Mouse (Mus musculus) NIH3T3 (cell line): ENCODE results near the gene Sept9.

ENCODE experiments used
- DNase-seq: peaks from one replicate; pipeline ENCODE4 v3.0.0-alpha.2; 2012; ENCODE audit warnings: low read depth

Sept9 gene

DNA sequence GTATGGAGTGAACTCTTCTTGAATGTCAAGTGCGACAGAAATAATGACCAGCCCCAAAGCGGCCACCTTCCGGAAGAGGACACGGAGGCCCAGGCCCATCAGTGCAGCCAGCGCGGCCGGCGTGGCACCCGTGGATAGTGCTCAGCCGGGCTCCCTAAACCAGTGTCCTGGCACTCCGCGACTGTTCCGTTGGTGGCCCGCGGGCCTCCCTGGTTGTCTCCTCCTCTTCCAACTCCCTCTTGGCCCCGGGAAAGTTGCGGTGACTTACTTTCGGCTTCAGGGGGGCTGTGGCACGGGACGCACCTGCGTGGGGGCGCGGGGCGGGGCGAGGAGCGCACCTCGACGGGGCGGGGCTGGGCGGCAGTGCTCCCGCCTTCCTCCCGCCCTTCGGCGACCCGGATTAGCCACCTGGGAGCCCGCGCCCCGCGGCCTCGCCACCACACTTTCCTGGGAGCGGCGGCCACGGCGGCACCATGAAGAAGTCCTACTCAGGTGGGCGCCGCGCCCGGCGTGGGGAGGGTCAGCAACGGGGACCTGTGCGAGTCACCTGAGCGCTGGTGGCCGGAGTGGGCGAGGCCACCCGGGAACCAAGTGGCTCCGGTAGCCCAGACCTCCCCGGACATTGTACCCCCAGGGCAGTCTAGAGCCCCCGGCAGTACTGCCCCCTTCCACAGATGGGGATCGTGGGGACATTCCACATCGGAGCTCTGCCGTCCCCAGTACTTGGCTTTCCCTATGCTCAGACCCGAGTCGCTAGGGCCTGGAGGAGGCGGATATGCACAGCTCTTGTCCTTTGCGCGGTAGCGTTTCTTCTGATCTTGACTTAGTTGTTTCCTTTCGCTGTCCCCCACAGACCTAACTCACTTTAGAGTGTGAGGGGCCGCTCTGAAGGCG lies at the start of gene Sept9:
Sept9 (plus strand) TSS at position 380 of the 894 bp plus-strand sequence.
- no peak for DNase-seq

DNA sequence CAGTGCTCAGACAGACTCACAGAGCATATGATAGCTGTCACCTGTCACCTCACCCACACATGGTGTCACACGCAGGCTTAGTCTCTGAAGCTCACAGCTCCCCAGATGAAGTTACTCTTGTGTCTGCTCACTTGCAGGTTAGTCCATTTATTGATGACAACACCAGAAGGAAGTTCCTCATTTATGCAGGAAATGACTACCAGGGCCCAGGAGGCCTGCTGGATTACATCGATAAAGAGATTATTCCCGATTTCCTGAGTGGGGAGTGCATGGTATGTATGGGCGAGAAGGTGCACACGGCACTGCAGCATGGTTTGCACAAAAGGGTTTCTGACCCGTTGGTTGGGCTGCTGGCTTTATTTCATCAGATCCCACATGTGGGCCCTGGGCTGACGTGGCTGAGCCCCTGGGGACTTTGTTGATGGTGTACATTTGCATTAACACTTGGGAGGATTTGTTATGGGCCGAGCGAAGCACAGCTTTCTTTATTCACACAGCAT lies 48.9 kb upstream of the Sept9 start:
- no peak for DNase-seq

DNA sequence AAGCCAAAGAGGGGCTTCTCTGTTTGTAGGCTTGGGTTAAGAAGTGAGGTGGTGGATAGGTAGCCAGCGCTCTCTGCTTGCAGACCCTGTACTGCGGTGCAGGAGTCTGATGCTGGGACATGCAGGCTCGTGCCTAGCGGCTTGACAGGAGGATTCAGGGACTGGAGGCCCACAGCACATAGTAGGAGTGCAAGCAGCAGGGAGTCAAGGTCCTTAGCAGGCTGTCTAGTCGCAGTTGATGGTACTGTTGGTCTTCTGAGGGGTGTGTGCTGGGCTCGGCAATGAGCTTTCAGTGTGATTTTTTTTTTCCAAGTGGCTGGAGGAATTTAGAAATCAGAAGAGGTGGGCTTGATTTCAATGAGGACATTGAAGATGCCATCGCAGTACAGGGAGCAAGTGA lies 48.0 kb upstream of the Sept9 start:
- no peak for DNase-seq

DNA sequence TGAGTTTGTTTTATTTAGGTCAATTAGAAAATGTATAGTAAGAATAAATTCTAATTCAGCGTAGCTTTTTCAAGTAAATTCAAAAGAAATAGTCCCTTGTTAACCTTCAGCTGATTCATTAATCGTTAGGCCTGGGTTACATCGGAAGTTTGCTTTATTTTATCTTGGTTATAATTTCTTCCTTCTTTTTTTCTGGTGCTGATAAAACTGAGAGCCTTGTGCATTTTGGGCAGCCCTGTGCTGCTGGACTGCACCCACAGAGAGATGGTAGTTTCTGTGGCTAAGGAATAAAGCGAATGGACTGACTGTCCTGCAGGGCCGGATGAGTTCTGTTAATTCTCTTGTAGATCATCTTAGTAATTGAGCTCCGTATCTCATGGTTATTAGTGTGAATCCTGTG lies 46.9 kb upstream of the Sept9 start:
- DNase-seq: no peak

DNA sequence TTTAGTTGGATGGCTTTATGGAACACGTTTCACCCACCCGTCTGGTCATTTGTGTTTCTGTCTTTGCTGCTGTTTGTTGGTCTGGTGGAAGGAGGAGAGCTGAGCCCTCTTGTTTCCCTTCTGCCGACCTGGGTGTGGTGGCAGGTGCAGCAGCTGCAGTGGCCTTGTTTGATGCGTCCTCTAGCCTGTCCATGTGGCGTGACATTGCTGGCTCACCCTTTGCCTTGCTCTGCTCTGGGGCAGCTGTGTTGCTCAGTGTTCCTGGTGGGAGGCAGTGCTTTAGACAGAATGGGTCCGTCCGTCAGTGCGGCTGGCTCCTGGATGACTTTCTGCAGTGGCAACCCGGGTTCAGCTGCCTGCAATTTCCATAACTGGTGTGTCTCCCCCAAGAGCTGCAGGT lies 45.9 kb upstream of the Sept9 start:
- no peak for DNase-seq

DNA sequence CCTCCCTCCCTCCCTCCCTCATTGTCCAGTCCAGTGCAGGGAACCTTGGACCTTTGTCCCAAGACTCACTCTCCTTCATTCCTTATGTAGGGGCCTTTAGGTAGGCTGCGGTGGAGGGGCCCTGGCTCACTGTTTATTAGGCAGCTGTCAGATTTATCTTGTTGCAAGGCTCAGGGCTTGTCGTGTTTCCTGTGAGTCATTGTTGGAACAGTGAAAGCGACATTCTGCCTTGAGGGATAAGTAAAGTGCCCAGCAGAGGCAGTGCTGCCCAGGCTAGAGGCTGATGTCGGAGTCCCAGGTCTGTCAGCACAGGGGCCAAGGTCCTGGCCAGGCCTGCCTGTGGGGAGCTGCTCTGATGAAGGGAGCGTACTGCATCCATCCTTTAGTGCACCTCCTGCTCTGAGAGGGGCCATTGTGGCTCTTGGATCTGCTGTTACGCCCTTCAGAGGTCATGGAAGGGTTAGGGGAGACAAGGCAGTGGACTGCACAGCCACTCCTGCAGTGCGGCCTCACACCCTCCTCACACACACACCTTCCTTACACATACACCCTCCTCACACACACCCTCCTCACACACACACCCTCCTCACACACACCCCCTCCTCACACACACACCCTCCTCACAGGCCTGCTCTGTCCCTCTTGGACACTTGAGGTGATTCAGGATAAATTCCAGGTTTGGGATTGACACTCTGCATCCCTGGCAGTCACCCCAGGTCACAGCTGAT lies 45.2 kb upstream of the Sept9 start:
- DNase-seq: peak; percentile 41

DNA sequence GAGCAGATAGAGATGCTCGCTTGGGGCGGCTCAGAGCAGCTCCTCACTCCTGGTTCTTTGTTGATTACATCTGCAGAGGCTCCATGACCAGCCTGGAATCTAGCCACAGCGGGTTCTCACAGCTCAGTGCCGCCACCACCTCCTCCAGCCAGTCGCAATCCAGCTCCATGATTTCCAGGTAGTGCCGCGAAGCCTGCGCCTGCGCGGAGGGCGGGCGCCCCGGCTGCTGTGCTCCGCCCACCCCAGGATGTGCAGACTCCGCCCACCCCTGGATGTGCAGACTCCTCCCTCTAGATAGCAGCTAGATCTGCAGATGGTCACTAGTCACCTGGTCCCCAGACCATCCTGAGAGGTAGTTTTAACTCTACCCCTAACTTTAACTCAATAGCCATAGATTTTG lies 42.7 kb upstream of the Sept9 start:
- no peak for DNase-seq

DNA sequence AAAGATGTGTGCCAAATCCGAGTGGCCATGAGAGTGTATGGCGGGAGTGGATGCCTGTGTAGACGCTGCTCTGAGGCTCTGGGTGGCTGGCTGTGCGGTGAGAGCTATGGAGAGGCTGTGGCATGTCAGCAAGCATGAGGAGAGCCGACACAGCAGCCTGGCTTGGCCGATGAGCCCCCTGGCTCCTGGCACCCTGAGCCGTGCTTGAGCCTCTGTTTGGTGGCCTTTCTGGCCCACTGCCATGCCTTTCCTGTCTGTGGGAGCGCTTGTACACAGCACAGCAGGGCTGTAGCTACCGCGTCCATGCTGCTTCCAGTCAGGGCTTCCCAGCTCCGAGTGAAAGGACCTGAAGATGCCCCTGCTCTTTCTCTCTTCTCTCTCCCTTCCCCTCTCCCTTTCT lies 41.1 kb upstream of the Sept9 start:
- DNase-seq: no peak

DNA sequence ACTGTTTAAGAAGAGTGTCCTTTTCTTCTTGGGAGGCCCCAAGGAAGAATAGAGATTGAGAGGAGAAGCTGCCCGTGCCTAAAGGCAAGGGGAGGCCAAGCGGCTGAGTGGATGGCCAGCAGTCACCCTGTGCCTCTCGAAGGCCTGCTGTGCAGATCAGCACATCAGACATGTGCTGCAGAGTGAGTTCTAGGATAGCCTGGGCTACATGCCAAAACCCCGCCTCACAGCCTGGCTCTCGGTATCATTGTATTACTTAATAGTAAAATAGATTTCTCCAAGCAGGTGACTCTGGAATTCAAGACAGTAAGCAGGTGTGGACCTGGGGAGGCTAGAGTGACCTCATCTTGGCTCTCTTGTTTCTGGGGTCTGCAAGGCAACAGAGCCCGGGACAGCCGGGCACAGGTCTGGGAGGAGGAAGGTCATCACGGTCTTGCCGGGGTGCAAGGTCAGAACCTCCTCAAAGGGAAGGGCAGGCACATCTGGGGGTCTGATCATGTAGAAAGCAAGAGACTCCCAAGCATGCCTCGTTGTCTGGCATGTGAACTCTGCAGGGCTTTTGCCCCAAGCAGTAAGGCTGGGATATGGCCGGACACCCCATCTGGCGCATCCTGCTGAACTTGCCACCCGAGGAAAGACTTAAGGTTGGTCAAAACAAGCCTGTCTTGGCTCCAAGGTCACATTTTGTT lies 40.1 kb upstream of the Sept9 start:
- DNase-seq: peak; percentile 49

DNA sequence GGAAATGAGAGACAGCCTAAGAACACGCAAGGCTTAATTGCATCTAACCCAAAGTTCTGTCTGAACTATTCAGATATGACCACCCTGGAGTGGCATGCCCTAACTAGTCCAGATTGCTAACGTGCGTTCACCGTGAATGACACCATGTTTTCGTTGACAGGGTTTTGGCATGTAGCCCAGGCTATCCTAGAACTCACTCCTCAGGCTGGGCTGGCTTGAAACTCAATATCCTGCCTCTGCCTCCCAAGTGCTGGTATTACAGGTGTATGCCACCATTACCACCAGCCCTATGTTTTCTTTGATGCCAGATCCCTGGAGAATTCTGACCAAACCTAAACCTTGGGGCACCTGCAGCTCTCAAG lies 39.5 kb upstream of the Sept9 start:
- peak; percentile 53 for DNase-seq

DNA sequence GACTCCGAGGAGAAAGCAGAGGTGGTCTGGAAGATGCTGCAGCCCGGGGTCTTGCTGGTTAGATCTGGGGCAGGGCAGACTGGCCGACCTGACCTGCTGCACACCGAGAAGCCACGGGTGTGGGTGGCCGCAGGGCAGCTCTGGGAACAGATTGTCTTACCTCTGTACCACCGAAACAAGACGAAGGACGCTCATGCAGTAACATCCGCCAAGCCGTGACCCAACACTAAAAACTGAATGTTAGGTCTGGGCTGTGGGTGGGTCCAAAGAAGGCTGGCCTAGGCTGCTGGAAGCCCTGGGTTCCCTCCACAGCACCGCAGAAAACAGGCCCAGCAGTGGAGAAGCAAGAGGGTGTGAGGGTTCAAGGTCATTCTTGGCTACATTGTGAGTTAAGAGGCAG lies 38.7 kb upstream of the Sept9 start:
- DNase-seq: no peak

DNA sequence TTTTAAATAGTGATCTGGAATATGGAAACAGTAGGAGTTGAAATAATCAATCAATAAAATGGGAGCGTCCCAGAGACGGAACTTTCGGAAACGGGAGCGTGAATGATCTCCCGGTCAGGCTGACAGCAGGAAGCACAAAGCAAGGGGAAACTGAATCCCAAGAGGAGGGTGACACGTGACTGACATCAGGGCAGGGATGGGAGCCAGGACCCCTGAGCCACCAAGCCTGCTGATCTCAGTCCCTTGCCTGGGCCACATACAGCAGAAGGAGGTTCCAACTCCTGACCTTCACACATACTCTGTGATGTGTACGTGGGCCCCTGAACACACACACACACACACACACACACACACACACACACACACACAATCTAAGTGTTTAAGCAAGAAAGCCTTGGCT lies 37.9 kb upstream of the Sept9 start:
- no peak for DNase-seq

DNA sequence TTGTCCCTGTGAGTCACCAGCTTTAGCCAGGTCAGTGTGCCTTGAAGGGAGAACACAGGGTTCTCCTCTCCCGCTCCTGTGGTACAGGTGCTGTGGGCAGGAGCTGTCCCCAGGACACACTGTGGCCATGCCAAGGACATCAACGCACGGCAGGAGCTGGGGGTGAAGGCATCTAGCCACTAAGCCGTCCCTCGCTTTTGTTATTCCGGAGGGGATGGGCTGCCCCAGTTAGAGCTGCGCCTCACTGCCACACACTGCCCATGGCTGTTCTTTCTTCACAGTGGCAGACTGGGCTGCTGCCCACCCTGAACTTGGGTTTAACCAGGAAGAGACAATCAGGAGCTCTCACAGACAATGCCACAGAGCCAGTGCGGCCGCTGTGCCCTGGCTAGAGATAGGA lies 36.4 kb upstream of the Sept9 start:
- no peak for DNase-seq

DNA sequence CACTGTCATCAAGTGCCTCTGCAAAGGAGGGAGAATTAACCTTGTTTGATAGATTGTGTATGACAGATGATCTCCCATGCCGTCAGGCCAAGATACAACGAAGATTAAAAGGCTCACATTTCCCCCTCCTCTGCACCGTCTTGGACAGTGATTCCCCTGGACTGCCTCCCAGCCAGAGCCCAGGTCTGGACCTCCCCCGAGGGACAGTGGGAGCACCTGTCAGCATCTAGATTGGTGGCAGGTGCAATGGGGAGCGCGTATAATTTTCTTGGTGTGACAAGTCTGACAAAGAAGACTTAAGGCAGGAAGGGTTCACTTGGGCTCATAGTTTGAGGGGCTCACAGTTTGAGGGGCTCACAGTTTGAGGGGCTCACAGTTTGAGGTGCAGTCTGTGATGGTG lies 35.7 kb upstream of the Sept9 start:
- no peak for DNase-seq

DNA sequence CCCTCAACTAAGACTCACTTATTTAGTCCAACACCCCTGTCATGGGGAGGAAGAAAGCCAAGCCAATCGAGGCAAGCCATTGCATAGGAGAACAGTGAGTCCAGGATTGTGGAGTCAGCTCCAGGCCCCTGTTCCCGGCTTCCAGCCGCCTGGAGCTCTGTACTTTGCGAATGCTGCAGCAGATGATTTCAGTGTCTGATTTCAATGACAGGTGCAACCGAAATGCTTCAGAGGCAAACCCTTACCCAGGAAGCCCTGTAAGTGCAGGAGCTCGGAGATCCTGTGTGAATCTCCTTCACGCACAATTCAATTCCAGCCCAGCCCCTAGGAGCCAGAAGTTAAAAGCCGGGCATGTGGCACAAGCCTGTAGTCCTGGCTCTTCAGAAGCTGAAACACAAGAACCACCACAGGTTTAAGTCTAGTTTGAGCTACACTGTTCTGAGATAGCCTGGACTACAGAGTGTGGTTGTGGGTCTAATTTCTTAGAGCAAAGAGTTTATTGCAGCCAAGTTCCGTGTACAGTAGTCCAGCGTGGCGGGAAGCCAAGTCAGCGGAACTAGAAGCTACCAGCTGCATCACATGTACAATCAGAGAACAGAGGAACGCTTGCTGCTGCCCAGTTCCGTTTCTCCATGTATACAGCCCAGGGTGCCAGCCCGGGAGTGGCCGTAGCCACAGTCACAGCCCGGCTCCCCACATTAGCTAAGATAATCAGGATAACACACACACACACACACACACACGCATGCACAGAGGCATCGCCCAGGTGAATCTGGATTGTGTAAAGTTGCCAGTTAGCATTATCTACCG lies 31.0 kb upstream of the Sept9 start:
- DNase-seq: peak; percentile 34

DNA sequence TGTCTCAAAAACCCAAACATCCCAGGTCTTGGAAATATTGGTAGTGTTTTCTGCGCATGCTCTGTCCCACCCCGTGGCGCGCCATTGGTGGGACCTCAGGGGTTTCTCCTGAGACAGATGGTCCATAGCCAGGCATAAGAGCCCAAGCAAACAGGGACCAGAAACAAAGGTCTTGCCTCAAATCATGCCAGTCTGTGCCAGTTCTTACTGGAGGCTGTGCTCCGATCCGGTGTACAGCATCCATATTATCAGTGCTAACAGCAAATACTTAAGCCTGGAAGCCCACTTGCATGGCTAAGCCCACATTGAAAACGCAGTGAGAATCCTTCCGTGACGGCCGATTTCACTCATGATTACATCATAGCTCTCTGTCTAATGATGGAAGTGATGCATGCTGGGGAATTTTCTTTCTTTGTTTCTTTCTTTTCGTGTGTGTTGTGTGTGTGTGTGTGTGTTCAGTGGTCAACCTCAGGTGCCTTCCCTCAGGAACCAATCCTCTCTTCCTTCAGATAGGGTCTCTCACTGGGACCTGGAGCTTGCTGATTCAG lies 30.3 kb upstream of the Sept9 start:
- DNase-seq: no peak

DNA sequence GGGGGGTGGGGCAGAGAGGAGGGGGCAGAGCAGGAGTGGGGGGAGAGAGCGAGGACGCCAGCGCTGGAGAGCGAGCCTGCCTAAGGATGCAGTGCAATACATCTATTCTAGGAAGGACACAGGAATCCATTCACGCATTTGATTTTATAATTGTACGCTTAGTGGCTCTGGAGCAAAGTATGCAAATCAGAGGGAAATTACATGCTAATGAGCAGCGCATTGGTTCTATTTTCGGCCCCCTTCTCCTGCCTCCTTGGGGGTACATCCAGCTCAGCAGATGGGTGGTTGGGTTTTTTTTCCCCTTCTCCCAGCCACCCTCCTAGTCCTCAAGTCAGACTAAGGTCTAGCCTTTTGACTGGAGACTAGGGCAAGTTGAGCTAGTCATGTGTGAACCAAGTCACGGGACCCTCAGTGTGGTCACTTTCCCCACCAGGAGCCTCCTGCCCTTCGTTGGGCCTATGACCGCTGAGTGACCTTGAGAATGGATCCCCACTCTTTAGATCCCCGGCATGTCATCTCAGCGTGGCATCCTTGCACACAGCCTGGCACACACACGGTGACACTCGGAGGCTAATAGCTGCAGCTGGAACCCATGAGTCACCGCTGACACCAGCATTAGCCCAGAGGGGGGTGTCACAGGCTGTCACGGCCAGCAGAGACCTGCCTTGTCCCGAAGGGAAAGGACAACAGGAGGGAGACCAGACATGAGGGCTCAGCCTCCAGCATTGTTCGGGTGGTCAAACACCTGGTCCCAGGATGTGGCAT lies 29.5 kb upstream of the Sept9 start:
- no peak for DNase-seq

DNA sequence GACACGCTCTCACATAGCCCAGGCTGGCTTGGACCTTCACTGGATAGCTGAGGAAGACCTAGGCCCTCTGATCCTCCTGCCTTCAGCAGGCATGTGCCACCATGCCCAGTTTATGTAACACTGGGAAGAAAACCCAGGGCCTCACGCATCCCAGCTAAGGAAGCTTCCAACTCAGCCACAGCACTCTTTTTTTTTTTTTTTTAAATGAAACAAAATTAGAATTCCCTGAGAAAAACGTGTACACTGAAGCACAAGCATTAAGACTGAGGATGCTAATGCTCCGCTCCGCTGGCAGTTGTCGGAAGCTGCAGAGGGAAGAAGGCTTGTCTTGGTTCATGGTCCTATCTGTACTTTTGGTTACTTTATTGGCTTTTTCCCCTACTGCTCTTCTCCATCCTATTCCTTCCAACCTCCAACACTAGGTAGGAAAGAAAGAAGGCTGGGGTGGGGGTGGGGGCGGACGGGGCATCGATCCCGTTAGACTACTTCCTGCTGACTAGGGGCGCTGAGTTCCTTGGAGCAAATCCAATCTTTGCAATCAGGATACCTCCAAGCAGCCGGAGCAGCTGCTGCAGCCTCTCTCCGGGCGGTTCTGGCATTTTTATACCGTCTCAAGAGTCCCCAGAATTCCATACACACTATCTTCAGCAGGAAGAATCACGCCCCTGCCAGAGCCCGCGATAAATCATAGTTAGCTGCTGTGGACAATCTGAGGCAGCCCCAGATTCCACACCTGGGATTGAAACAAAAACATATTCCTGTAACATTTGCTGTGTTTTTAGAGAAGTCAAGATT lies 25.2 kb upstream of the Sept9 start:
- no peak for DNase-seq

DNA sequence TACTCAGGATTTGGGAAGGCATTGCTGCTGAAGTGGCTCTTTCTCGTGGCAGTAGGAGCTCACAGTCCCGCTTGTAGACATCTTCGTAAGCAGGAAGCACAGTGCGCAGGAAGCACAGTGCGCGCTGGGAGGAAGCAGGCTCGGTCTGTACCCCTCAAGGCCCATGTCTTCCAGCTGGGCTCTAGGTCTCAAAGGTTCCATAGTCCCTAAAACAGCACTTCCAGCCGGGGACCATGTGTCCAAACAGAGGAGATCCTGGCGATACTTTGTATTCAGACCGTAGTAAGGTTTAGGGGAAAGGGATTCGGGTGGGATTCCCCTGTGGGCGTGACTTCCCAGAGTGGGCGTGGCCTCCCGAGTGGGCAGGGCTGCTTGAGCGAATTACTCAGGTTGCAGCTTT lies 24.5 kb upstream of the Sept9 start:
- no peak for DNase-seq

DNA sequence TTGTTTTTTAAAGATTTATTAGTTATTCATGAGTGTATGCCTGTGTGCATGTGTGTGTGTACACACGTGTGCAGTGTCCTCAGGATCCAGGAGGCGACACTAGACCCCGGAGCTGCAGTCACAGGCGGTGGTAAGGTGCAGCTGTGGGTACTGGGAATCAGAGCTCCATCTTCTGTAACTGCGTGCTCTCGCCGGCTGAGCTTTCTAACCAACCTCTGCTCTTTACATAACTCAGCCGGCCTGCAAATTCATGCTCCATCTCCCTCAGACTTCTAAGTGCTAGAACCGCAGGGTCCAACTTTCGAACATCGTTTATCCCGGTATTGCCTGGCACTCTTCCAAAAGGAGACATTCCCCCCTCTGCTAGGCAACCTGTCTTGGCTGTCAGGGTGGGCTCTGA lies 24.0 kb upstream of the Sept9 start:
- no peak for DNase-seq
